Mouse (Mus musculus): Measurements from ENCODE around the gene Rgs7. TPM values are rescaled to one million over a fixed set of nuclear protein-coding genes. Genes with fewer than 3 reads are reported as not detected.

Gene Rgs7
- polyA plus RNA-seq, 1 experiment from 2014 or later = 6.6 TPM

- Histone ChIP-seq H3K9ac (no peak overlapping the region), H3K36me3 (replicated peaks) (no peaks in the 10 kb centered on the region), H3K27me3 (no peaks in the 10 kb centered on the region), H3K4me3 (replicated peaks) (no peak overlapping the region), H3K4me1 (no peaks in the 10 kb centered on the region; the same call in none of the 2 replicates), H3K27ac (no peak overlapping the region), H3K4me2 (no peak overlapping the region), H3K9me3 (no peaks in the 10 kb centered on the region)
- no peak for ATAC-seq (ENCODE audit: low FRiP score)
- 93% methylated on average over 1 of the region's 1 CpGs for WGBS
Measured at GRCm38 (mm10) chr1:175108270-175108860, 383.9 kb downstream of the Rgs7 start.

- ATAC-seq (ENCODE audit: low FRiP score) = no peak
- Histone ChIP-seq H3K4me3 (replicated peaks) (no peak overlapping the region), H3K9ac (no peak overlapping the region), H3K27me3 (no peaks in the 10 kb centered on the region), H3K4me1 (no peaks in the 10 kb centered on the region; the same call in none of the 2 replicates), H3K4me2 (no peak overlapping the region), H3K9me3 (no peaks in the 10 kb centered on the region), H3K27ac (no peak overlapping the region), H3K36me3 (replicated peaks) (no peaks in the 10 kb centered on the region)
- 50% methylated on average over 1 of the region's 1 CpGs for WGBS
Measured at GRCm38 (mm10) chr1:175106315-175106714, 386.0 kb downstream of the Rgs7 start.

GRCm38 (mm10) chr1:175105426-175105825 is 386.9 kb downstream of the Rgs7 start:
- 84% methylated on average over 5 of the region's 5 CpGs for WGBS
- Histone ChIP-seq H3K4me3 (replicated peaks) (no peak overlapping the region), H3K4me2 (no peak overlapping the region), H3K27me3 (no peaks in the 10 kb centered on the region), H3K36me3 (replicated peaks) (no peaks in the 10 kb centered on the region), H3K9ac (no peak overlapping the region), H3K27ac (no peak overlapping the region), H3K9me3 (no peaks in the 10 kb centered on the region), H3K4me1 (no peaks in the 10 kb centered on the region; the same call in none of the 2 replicates)
- no peak for ATAC-seq (ENCODE audit: low FRiP score)

- Histone ChIP-seq H3K27me3 (no peaks in the 10 kb centered on the region), H3K9ac (no peak overlapping the region), H3K4me3 (replicated peaks) (no peak overlapping the region), H3K4me1 (no peaks in the 10 kb centered on the region), H3K27ac (no peak overlapping the region), H3K9me3 (no peaks in the 10 kb centered on the region), H3K36me3 (replicated peaks) (no peaks in the 10 kb centered on the region), H3K4me2 (no peak overlapping the region)
- no peak for ATAC-seq (ENCODE audit: low FRiP score)
- WGBS = 46% methylated on average over 3 of the region's 3 CpGs
Measured at GRCm38 (mm10) chr1:175097014-175097413, 395.3 kb downstream of the Rgs7 start.

- 90% methylated on average over 1 of the region's 1 CpGs for WGBS
- no peak overlapping the region for H3K4me3 ChIP-seq (replicated peaks)
- no peak overlapping the region for H3K9ac ChIP-seq
- H3K4me1 ChIP-seq = no peaks in the 10 kb centered on the region
- no peaks in the 10 kb centered on the region for H3K9me3 ChIP-seq
- H3K4me2 ChIP-seq = no peak overlapping the region
- no peaks in the 10 kb centered on the region for H3K36me3 ChIP-seq (replicated peaks)
- H3K27ac ChIP-seq = no peak overlapping the region
- ATAC-seq (ENCODE audit: low FRiP score) = no peak
- H3K27me3 ChIP-seq = no peaks in the 10 kb centered on the region
Measured at GRCm38 (mm10) chr1:175082104-175082503, 410.2 kb downstream of the Rgs7 start.

- H3K4me2 ChIP-seq = no peak overlapping the region
- H3K4me3 ChIP-seq (replicated peaks) = no peak overlapping the region
- no peaks in the 10 kb centered on the region for H3K27me3 ChIP-seq
- no peak overlapping the region for H3K9ac ChIP-seq
- no peak for ATAC-seq (ENCODE audit: low FRiP score)
- no peak overlapping the region for H3K27ac ChIP-seq
- WGBS = 79% methylated on average over 4 of the region's 4 CpGs
- H3K36me3 ChIP-seq (replicated peaks) = no peaks in the 10 kb centered on the region
- H3K4me1 ChIP-seq = no peaks in the 10 kb centered on the region
- H3K9me3 ChIP-seq = no peaks in the 10 kb centered on the region
Measured at GRCm38 (mm10) chr1:175079819-175080608, 412.3 kb downstream of the Rgs7 start.

GRCm38 (mm10) chr1:175073500-175074232 is 418.6 kb downstream of the Rgs7 start:
- Histone ChIP-seq H3K36me3 (replicated peaks) (no peaks in the 10 kb centered on the region), H3K27ac (no peak overlapping the region), H3K9ac (no peak overlapping the region), H3K9me3 (no peaks in the 10 kb centered on the region), H3K27me3 (no peaks in the 10 kb centered on the region), H3K4me2 (no peak overlapping the region), H3K4me3 (replicated peaks) (no peak overlapping the region), H3K4me1 (no peaks in the 10 kb centered on the region)
- 100% methylated on average over 1 of the region's 1 CpGs for WGBS
- ATAC-seq (ENCODE audit: low FRiP score) = no peak

- no peak overlapping the region for H3K4me3 ChIP-seq (replicated peaks)
- H3K27ac ChIP-seq = no peak overlapping the region
- no peaks in the 10 kb centered on the region for H3K27me3 ChIP-seq
- ATAC-seq (ENCODE audit: low FRiP score) = no peak
- H3K4me1 ChIP-seq = no peaks in the 10 kb centered on the region
- H3K9ac ChIP-seq = no peak overlapping the region
- no peak overlapping the region for H3K4me2 ChIP-seq
- H3K36me3 ChIP-seq (replicated peaks) = no peaks in the 10 kb centered on the region
- no peaks in the 10 kb centered on the region for H3K9me3 ChIP-seq
- 72% methylated on average over 4 of the region's 4 CpGs for WGBS
Measured at GRCm38 (mm10) chr1:175069758-175070290, 422.5 kb downstream of the Rgs7 start.

GRCm38 (mm10) chr1:175049121-175049520 is 443.2 kb downstream of the Rgs7 start:
- Histone ChIP-seq H3K9me3 (no peaks in the 10 kb centered on the region), H3K27ac (no peak overlapping the region), H3K27me3 (no peaks in the 10 kb centered on the region), H3K4me2 (no peak overlapping the region), H3K4me1 (no peaks in the 10 kb centered on the region), H3K4me3 (replicated peaks) (no peak overlapping the region), H3K36me3 (replicated peaks) (no peaks in the 10 kb centered on the region), H3K9ac (no peak overlapping the region)
- 85% methylated on average over 6 of the region's 6 CpGs for WGBS
- no peak for ATAC-seq (ENCODE audit: low FRiP score)

- Histone ChIP-seq H3K27me3 (no peaks in the 10 kb centered on the region), H3K4me3 (replicated peaks) (no peak overlapping the region), H3K27ac (no peak overlapping the region), H3K9ac (no peak overlapping the region), H3K4me2 (no peak overlapping the region), H3K9me3 (no peaks in the 10 kb centered on the region), H3K4me1 (peaks cover 2% of the 10 kb centered on the region; the same call in 1 of the 2 replicates), H3K36me3 (replicated peaks) (no peaks in the 10 kb centered on the region)
- peak; percentile 76 for ATAC-seq (ENCODE audit: low FRiP score)
- 72% methylated on average over 4 of the region's 4 CpGs for WGBS
Measured at GRCm38 (mm10) chr1:175041167-175041817, 451.0 kb downstream of the Rgs7 start.

- H3K9ac ChIP-seq = no peak overlapping the region
- no peaks in the 10 kb centered on the region for H3K36me3 ChIP-seq (replicated peaks)
- H3K4me2 ChIP-seq = no peak overlapping the region
- no peak for ATAC-seq (ENCODE audit: low FRiP score)
- WGBS = 91% methylated on average over 4 of the region's 4 CpGs
- no peak overlapping the region for H3K4me3 ChIP-seq (replicated peaks)
- peaks cover 2% of the 10 kb centered on the region; the same call in 1 of the 2 replicates for H3K4me1 ChIP-seq
- no peaks in the 10 kb centered on the region for H3K27me3 ChIP-seq
- no peaks in the 10 kb centered on the region for H3K9me3 ChIP-seq
- no peak overlapping the region for H3K27ac ChIP-seq
Measured at GRCm38 (mm10) chr1:175040038-175040437, 452.3 kb downstream of the Rgs7 start.

- no peak overlapping the region for H3K9ac ChIP-seq
- peaks cover 2% of the 10 kb centered on the region; the same call in 1 of the 2 replicates for H3K4me1 ChIP-seq
- H3K4me3 ChIP-seq (replicated peaks) = no peak overlapping the region
- 0 out of 2 replicates have a peak overlapping the region, but pooled peaks have one; percentile 9 for H3K27ac ChIP-seq
- H3K4me2 ChIP-seq = no peak overlapping the region
- peak; percentile 60; the same call in 1 of the 2 replicates for ATAC-seq (ENCODE audit: low FRiP score)
- no peaks in the 10 kb centered on the region for H3K36me3 ChIP-seq (replicated peaks)
- WGBS = 19% methylated on average over 6 of the region's 6 CpGs
- H3K27me3 ChIP-seq = no peaks in the 10 kb centered on the region
- no peaks in the 10 kb centered on the region for H3K9me3 ChIP-seq
Measured at GRCm38 (mm10) chr1:175039567-175039966, 452.7 kb downstream of the Rgs7 start.
